Mouse (Mus musculus): ENCODE measurements around the gene Mdga2. TPM values are rescaled to one million over a fixed set of nuclear protein-coding genes. Genes with fewer than 3 reads are reported as not detected.

The Mdga2 gene
- 14.0 and 15.1 TPM in 2 replicates for polyA plus RNA-seq (2016; fragmentation: Nextera tagmentation; extraction: Ambion mirVana)

- under 1% methylated on average over 43 of the region's 61 CpGs for WGBS
- H3K36me3 ChIP-seq: no peaks in the 10 kb centered on the region
- ATAC-seq (ENCODE audit: low FRiP score): peak; percentile 73
These were observed at the start of gene Mdga2 for GRCm38 (mm10) chr12:67222221-67223025. TSS of gene Mdga2 (minus strand) at chr12:67222549.

GRCm38 (mm10) chr12:67267409-67267808 lies 45.1 kb upstream of the Mdga2 start:
- no peaks in the 10 kb centered on the region for H3K36me3 ChIP-seq
- H3K27me3 ChIP-seq: no peaks in the 10 kb centered on the region
- 86% methylated on average over 1 of the region's 1 CpGs for WGBS
- no peaks in the 10 kb centered on the region for H3K9me3 ChIP-seq (replicated peaks)
- no peak for ATAC-seq (ENCODE audit: low FRiP score)
- H3K4me3 ChIP-seq: no peak overlapping the region
- no peaks in the 10 kb centered on the region for H3K4me1 ChIP-seq
- no peak overlapping the region for H3K27ac ChIP-seq
- H3K4me2 ChIP-seq (replicated peaks): no peak overlapping the region
- H3K9ac ChIP-seq: no peak overlapping the region

More at GRCm38 (mm10) chr12:67222221-67223025, at the start of gene Mdga2:
- peaks cover 6% of the 10 kb centered on the region; the same call in 1 of the 2 replicates for H3K4me1 ChIP-seq
- H3K9ac ChIP-seq: peak within 1 kb of the TSS; percentile 82
- peak within 1 kb of the TSS; percentile 90 for H3K4me2 ChIP-seq (replicated peaks)
- peak within 1 kb of the TSS; percentile 90 for H3K27ac ChIP-seq
- peaks cover 8% of the 10 kb centered on the region for H3K27me3 ChIP-seq
- H3K4me3 ChIP-seq: peak within 1 kb of the TSS; percentile 72
- no peaks in the 10 kb centered on the region for H3K9me3 ChIP-seq (replicated peaks)

- no peak overlapping the region for H3K4me2 ChIP-seq (replicated peaks)
- 49% methylated on average over 1 of the region's 1 CpGs for WGBS
These were observed 1.2 kb upstream of the Mdga2 start for GRCm38 (mm10) chr12:67223530-67223929.

GRCm38 (mm10) chr12:67221329-67222220 lies 774 bp downstream of the Mdga2 start:
- Histone ChIP-seq H3K27ac (peak overlapping the region; percentile 90), H3K27me3 (peaks cover 8% of the 10 kb centered on the region), H3K9me3 (replicated peaks) (no peaks in the 10 kb centered on the region), H3K4me3 (peak overlapping the region; percentile 72), H3K36me3 (no peaks in the 10 kb centered on the region), H3K9ac (peak overlapping the region; percentile 82), H3K4me1 (peaks cover 6% of the 10 kb centered on the region; the same call in 1 of the 2 replicates), H3K4me2 (replicated peaks) (peak overlapping the region; percentile 90)
- under 1% methylated on average over 74 of the region's 78 CpGs for WGBS
- ATAC-seq (ENCODE audit: low FRiP score): peak; percentile 78

More at GRCm38 (mm10) chr12:67223530-67223929, 1.2 kb upstream of the Mdga2 start:
- no peak for ATAC-seq (ENCODE audit: low FRiP score)
- Histone ChIP-seq H3K27me3 (peaks cover 8% of the 10 kb centered on the region), H3K9ac (no peak overlapping the region), H3K4me1 (peaks cover 6% of the 10 kb centered on the region; the same call in 1 of the 2 replicates), H3K9me3 (replicated peaks) (no peaks in the 10 kb centered on the region), H3K36me3 (no peaks in the 10 kb centered on the region), H3K4me3 (no peak overlapping the region), H3K27ac (no peak overlapping the region)

- peak overlapping the region; percentile 90 for H3K27ac ChIP-seq
- peak overlapping the region; percentile 82 for H3K9ac ChIP-seq
- no peaks in the 10 kb centered on the region for H3K36me3 ChIP-seq
- H3K27me3 ChIP-seq: peaks cover 8% of the 10 kb centered on the region
- peak; percentile 24 for ATAC-seq (ENCODE audit: low FRiP score)
- H3K4me3 ChIP-seq: peak overlapping the region; percentile 72
- 1% methylated on average over 37 of the region's 43 CpGs for WGBS
- no peaks in the 10 kb centered on the region for H3K9me3 ChIP-seq (replicated peaks)
- peaks cover 6% of the 10 kb centered on the region; the same call in 1 of the 2 replicates for H3K4me1 ChIP-seq
- peak overlapping the region; percentile 90 for H3K4me2 ChIP-seq (replicated peaks)
These were observed 1.6 kb downstream of the Mdga2 start for GRCm38 (mm10) chr12:67220641-67221231.

GRCm38 (mm10) chr12:67220041-67220440 lies 2.3 kb downstream of the Mdga2 start:
- H3K4me2 ChIP-seq (replicated peaks): peak overlapping the region; percentile 90
- WGBS: 8% methylated on average over 6 of the region's 6 CpGs
- H3K27me3 ChIP-seq: peaks cover 8% of the 10 kb centered on the region
- H3K4me3 ChIP-seq: peak overlapping the region; percentile 72
- peak overlapping the region; percentile 82 for H3K9ac ChIP-seq
- H3K36me3 ChIP-seq: no peaks in the 10 kb centered on the region
- no peak overlapping the region for H3K27ac ChIP-seq
- ATAC-seq (ENCODE audit: low FRiP score): no peak
- peaks cover 6% of the 10 kb centered on the region; the same call in 1 of the 2 replicates for H3K4me1 ChIP-seq
- H3K9me3 ChIP-seq (replicated peaks): no peaks in the 10 kb centered on the region

- no peak for ATAC-seq (ENCODE audit: low FRiP score)
- peak overlapping the region; percentile 72 for H3K4me3 ChIP-seq
These were observed 2.8 kb downstream of the Mdga2 start for GRCm38 (mm10) chr12:67219564-67219963.

GRCm38 (mm10) chr12:67212801-67213200 lies 9.5 kb downstream of the Mdga2 start:
- Histone ChIP-seq H3K36me3 (no peaks in the 10 kb centered on the region), H3K9ac (no peak overlapping the region), H3K27me3 (no peaks in the 10 kb centered on the region), H3K4me3 (no peak overlapping the region), H3K27ac (no peak overlapping the region), H3K4me2 (replicated peaks) (no peak overlapping the region), H3K4me1 (no peaks in the 10 kb centered on the region), H3K9me3 (replicated peaks) (no peaks in the 10 kb centered on the region)
- WGBS: 73% methylated on average over 2 of the region's 2 CpGs
- no peak for ATAC-seq (ENCODE audit: low FRiP score)

More at GRCm38 (mm10) chr12:67219564-67219963, 2.8 kb downstream of the Mdga2 start:
- H3K9me3 ChIP-seq (replicated peaks): no peaks in the 10 kb centered on the region
- H3K27me3 ChIP-seq: peaks cover 5% of the 10 kb centered on the region
- peak overlapping the region; percentile 90 for H3K4me2 ChIP-seq (replicated peaks)
- 29% methylated on average over 5 of the region's 5 CpGs for WGBS
- H3K36me3 ChIP-seq: no peaks in the 10 kb centered on the region
- H3K27ac ChIP-seq: no peak overlapping the region
- H3K9ac ChIP-seq: no peak overlapping the region
- peaks cover 6% of the 10 kb centered on the region; the same call in 1 of the 2 replicates for H3K4me1 ChIP-seq

GRCm38 (mm10) chr12:67178155-67178554 lies 44.2 kb downstream of the Mdga2 start:
- no peak for ATAC-seq (ENCODE audit: low FRiP score)
- no peak overlapping the region for H3K27ac ChIP-seq
- H3K4me1 ChIP-seq: no peaks in the 10 kb centered on the region
- H3K4me3 ChIP-seq: no peak overlapping the region
- H3K4me2 ChIP-seq (replicated peaks): no peak overlapping the region
- H3K9me3 ChIP-seq (replicated peaks): no peaks in the 10 kb centered on the region
- 94% methylated on average over 1 of the region's 1 CpGs for WGBS
- no peak overlapping the region for H3K9ac ChIP-seq
- H3K36me3 ChIP-seq: no peaks in the 10 kb centered on the region
- no peaks in the 10 kb centered on the region for H3K27me3 ChIP-seq

GRCm38 (mm10) chr12:67156569-67157237 lies 65.6 kb downstream of the Mdga2 start:
- Histone ChIP-seq H3K9ac (no peak overlapping the region), H3K9me3 (replicated peaks) (no peaks in the 10 kb centered on the region), H3K27ac (no peak overlapping the region), H3K4me3 (no peak overlapping the region), H3K4me2 (replicated peaks) (no peak overlapping the region), H3K27me3 (no peaks in the 10 kb centered on the region), H3K4me1 (no peaks in the 10 kb centered on the region), H3K36me3 (no peaks in the 10 kb centered on the region)
- ATAC-seq (ENCODE audit: low FRiP score): no peak
- WGBS: 93% methylated on average over 8 of the region's 8 CpGs

GRCm38 (mm10) chr12:67153077-67153476 lies 69.3 kb downstream of the Mdga2 start:
- no peak for ATAC-seq (ENCODE audit: low FRiP score)
- WGBS: 58% methylated on average over 3 of the region's 3 CpGs
- H3K27me3 ChIP-seq: no peaks in the 10 kb centered on the region

More at GRCm38 (mm10) chr12:67153077-67153476, 69.3 kb downstream of the Mdga2 start:
- Histone ChIP-seq H3K4me3 (no peak overlapping the region), H3K4me2 (replicated peaks) (no peak overlapping the region), H3K27ac (no peak overlapping the region), H3K36me3 (no peaks in the 10 kb centered on the region), H3K9ac (no peak overlapping the region), H3K9me3 (replicated peaks) (no peaks in the 10 kb centered on the region), H3K4me1 (no peaks in the 10 kb centered on the region)

Measured in hindbrain, embryonic 12.5 days (tissue).